Mouse (Mus musculus) hematopoietic stem cell, adult 5-6 weeks (primary cell): Measurements from ENCODE around the gene Plekhg1. TPM values are rescaled to one million over a fixed set of nuclear protein-coding genes. Genes with fewer than 3 reads are reported as not detected.

Source experiments
- ATAC-seq, 2 experiments: fragments of 125-278 bp in 1 of 2; replicated peaks in 1 of 2; 2 replicates each; pipeline ENCODE4 v1.8.0; 2016 to 2017; ENCODE audit warnings: inconsistent platforms in 2 of 2, mild to moderate bottlenecking in 2 of 2, moderate number of reproducible peaks in 2 of 2, low read depth in 1 of 2, moderate TSS enrichment in 1 of 2; ENCODE audit not compliant: low FRiP score in 2 of 2, poor library complexity in 2 of 2, severe bottlenecking in 2 of 2, insufficient read depth in 1 of 2, low TSS enrichment in 1 of 2
- total RNA-seq: library from RNA; stranded (forward); fragments of 172-1452, 232-1000 nt; gene quantifications from 2 replicates; pipeline ENCODE4 v1.2.3, GENCODE M21; 2017

Gene Plekhg1
- total RNA-seq, 1 experiment from 2014 or later, result 0.55 TPM

GRCm38 (mm10) chr10:3972981-3973588, 232.9 kb downstream of the Plekhg1 start, which contains the start of gene Mthfd1l:
Gene Mthfd1l (plus strand): TSS chr10:3973118.
- peak; percentile 79 to 81 for ATAC-seq

- ATAC-seq, result peak; percentile 85 to 86
Observed at GRCm38 (mm10) chr10:3973589-3974070, 233.5 kb downstream of the Plekhg1 start.

- ATAC-seq, result no peak
Observed at GRCm38 (mm10) chr10:3974380-3974779, 234.2 kb downstream of the Plekhg1 start.

- ATAC-seq, result no peak
Observed at GRCm38 (mm10) chr10:3975898-3976622, 235.9 kb downstream of the Plekhg1 start.

- ATAC-seq, result no peak
Observed at GRCm38 (mm10) chr10:3976623-3977010, 236.5 kb downstream of the Plekhg1 start.

GRCm38 (mm10) chr10:3978326-3978725, 238.2 kb downstream of the Plekhg1 start:
- no peak for ATAC-seq

- ATAC-seq, result no peak
Observed at GRCm38 (mm10) chr10:3978792-3979488, 238.8 kb downstream of the Plekhg1 start.

- no peak for ATAC-seq
Observed at GRCm38 (mm10) chr10:3980231-3980630, 240.1 kb downstream of the Plekhg1 start.

- ATAC-seq, result no peak
Observed at GRCm38 (mm10) chr10:3990295-3990883, 250.2 kb downstream of the Plekhg1 start.

GRCm38 (mm10) chr10:3993365-3994102, 253.4 kb downstream of the Plekhg1 start:
- peak; percentile 27 to 33; a peak in 1 of 4 replicates for ATAC-seq

GRCm38 (mm10) chr10:3995277-3995676, 255.1 kb downstream of the Plekhg1 start:
- ATAC-seq, result no peak

- ATAC-seq, result peak; percentile 70 to 80
Observed at GRCm38 (mm10) chr10:3996170-3996876, 256.2 kb downstream of the Plekhg1 start.

GRCm38 (mm10) chr10:3997851-3998426, 257.8 kb downstream of the Plekhg1 start:
- ATAC-seq, result no peak

- ATAC-seq, result no peak
Observed at GRCm38 (mm10) chr10:4002711-4003110, 262.5 kb downstream of the Plekhg1 start.

GRCm38 (mm10) chr10:4005191-4005590, 265.0 kb downstream of the Plekhg1 start:
- no peak for ATAC-seq

GRCm38 (mm10) chr10:4006296-4007015, 266.3 kb downstream of the Plekhg1 start:
- ATAC-seq, result no peak
